Mouse (Mus musculus) heart, embryonic 10.5 days (tissue): ENCODE results near the gene Alk. TPM values are rescaled to one million over a fixed set of nuclear protein-coding genes. Genes with fewer than 3 reads are reported as not detected.

Experiments used
- DNase-seq: peaks from one replicate; pipeline ENCODE4 v3.0.0-alpha.2; 2017; ENCODE audit warnings: low spot score
- H3K27ac ChIP-seq: fragments of 300-500 bp; sonication (generic); 2 replicates; pipeline ENCODE4 v1.5.1; 2016; ENCODE audit warnings: mild to moderate bottlenecking
- H3K27me3 ChIP-seq: fragments of 300-500 bp; sonication (generic); 2 replicates; pipeline ENCODE4 v1.6.1; 2016; ENCODE audit warnings: mild to moderate bottlenecking; ENCODE audit not compliant: poor library complexity, insufficient read depth, severe bottlenecking
- H3K36me3 ChIP-seq: fragments of 300-500 bp; sonication (generic); 2 replicates; pipeline ENCODE4 v1.6.1; 2016; ENCODE audit warnings: mild to moderate bottlenecking, moderate library complexity
- H3K4me1 ChIP-seq: fragments of 300-500 bp; sonication (generic); 2 replicates; pipeline ENCODE4 v1.6.1; 2016; ENCODE audit warnings: mild to moderate bottlenecking
- H3K4me3 ChIP-seq: fragments of 300-500 bp; sonication (generic); 2 replicates; pipeline ENCODE4 v1.5.1; 2016; ENCODE audit warnings: mild to moderate bottlenecking, moderate library complexity
- H3K9me3 ChIP-seq: fragments of 300-500 bp; sonication (generic); 2 replicates; pipeline ENCODE4 v1.6.1; 2016; ENCODE audit warnings: mild to moderate bottlenecking, moderate library complexity
- WGBS: fragments of 180-500 bp; shearing (Covaris S2); methylation state at CpG from one replicate; pipeline ENCODE4 v1.1.7; 2016; 5-methylcytosine and 5-hydroxymethylcytosine counted together
- polyA plus RNA-seq: library from polyadenylated mRNA; unstranded; fragments of >200 nt; fragmentation: Nextera tagmentation; extraction: Ambion mirVana; gene quantifications from 2 replicates; pipeline ENCODE4 v1.2.1, GENCODE M21; 2016

Gene Alk
- polyA plus RNA-seq, 1 experiment from 2014 or later, result 0.78 TPM

DNA sequence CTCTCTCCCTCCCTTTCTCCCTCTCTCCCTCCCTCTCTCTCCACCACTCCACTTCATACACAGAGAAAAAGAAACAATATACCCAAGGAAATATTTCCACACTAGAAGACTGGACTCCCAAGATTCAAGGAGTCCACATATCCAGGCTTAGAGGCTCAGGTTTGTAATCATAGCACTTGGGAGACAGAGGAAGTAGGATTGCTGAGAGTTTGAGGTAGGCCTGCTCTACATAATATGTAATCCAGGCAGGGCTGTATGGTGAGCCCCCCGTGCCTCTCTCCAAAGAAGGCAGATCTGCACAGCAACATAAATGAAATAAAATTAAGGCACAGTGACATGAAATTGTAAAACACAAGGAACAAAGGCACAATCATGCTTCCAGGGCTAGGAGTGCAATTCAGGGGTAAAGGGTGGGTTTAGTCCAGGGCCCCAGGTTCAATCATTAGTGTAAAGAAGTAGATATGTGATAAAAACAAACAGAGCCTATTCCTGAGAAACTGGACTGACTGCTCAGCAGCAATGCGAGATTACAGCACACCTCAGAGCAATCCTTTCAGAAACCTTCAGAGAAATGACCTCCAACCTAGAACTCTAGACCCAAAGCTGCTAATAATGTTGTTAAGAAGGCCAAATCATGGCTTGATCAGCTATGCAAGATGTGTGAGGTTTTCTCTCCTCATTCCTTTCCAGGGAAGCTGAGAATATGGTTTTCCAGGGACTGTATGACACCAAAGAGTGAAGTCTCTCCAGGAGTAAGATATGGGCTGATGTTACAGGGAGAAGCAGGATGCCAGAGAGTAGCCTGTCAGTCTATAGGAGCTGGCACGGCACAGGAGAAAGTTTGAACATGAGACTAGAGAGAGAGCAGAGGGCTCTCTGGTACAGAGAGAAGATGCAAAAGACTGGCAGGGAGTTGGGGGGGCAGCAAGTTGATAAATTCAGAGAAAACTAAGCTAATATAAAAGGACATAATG is 158.9 kb downstream of the Alk start:
- Histone ChIP-seq H3K4me3 (no peak overlapping the region), H3K36me3 (no peaks in the 10 kb centered on the region), H3K27me3 (no peaks in the 10 kb centered on the region), H3K4me1 (no peaks in the 10 kb centered on the region), H3K9me3 (no peaks in the 10 kb centered on the region), H3K27ac (no peak overlapping the region)
- 80% methylated on average over 3 of the region's 3 CpGs for WGBS
- no peak for DNase-seq

DNA sequence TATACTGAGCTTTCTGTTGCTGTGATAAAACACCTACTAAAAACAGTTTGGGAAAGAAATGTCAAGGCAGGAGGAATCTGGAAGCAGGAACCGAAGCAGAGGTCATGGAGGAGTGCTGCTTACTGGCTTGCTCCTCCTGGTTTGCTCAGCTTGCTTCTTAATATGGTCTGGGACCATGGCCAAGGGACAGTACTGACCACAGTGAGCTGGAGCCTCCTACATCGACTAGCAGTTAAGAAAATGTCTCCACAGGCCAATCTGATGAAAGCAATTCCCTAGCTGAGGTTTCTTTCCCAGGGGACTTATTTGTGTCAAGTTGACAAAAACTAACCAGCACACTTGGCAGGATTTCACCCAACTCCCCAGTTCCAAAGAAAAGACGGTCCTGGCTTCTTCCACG is 187.0 kb downstream of the Alk start:
- no peak for DNase-seq

DNA sequence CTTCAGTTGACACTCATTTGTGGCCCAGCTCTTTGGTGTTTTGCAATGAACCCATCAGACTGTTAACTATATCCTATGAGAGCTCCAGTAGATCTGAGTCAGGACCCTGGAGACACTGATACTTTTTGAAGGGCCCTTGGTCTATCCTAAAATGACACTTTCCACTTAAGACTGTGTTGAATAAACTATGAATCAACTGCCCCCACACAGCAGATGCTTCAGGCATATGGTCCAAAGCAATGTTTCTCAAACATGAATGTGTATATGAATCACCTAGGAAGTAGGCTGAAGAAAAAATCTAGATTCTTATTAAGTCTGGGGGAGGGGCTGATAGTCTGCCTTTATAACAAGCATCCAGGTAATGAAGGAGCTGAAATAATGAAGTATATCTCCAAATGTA is 189.8 kb downstream of the Alk start:
- H3K9me3 ChIP-seq, result no peaks in the 10 kb centered on the region
- H3K27ac ChIP-seq, result no peak overlapping the region
- H3K4me1 ChIP-seq, result no peaks in the 10 kb centered on the region
- no peaks in the 10 kb centered on the region for H3K27me3 ChIP-seq
- H3K4me3 ChIP-seq, result no peak overlapping the region
- no peaks in the 10 kb centered on the region for H3K36me3 ChIP-seq
- no peak for DNase-seq

More for the DNA sequence above, 187.0 kb downstream of the Alk start:
- WGBS, result 83% methylated on average over 4 of the region's 4 CpGs
- Histone ChIP-seq H3K27me3 (no peaks in the 10 kb centered on the region), H3K9me3 (no peaks in the 10 kb centered on the region), H3K4me3 (no peak overlapping the region), H3K4me1 (no peaks in the 10 kb centered on the region), H3K36me3 (no peaks in the 10 kb centered on the region), H3K27ac (no peak overlapping the region)

DNA sequence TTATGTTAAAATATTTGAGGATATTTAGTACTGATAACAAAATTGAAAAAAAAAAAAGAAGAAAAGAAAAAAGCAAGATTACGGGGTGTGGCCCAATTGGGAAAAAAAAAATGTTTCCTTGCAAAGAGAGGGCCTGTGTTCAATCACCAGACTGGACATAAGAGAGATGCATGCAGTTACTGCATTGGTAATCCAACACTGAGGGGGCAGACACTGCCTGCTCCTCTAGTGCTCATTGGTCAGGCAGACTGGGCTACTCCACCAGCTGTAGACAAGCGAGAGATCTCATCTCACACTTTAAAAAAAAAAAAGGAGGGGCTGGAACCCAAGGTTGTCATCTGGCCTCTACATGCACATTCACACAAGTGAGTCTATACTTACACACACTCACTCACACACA is 199.6 kb downstream of the Alk start:
- Histone ChIP-seq H3K36me3 (no peaks in the 10 kb centered on the region), H3K27ac (no peak overlapping the region), H3K4me1 (no peaks in the 10 kb centered on the region), H3K4me3 (no peak overlapping the region), H3K27me3 (no peaks in the 10 kb centered on the region), H3K9me3 (no peaks in the 10 kb centered on the region)
- 74% methylated on average over 2 of the region's 2 CpGs for WGBS
- DNase-seq, result no peak

DNA sequence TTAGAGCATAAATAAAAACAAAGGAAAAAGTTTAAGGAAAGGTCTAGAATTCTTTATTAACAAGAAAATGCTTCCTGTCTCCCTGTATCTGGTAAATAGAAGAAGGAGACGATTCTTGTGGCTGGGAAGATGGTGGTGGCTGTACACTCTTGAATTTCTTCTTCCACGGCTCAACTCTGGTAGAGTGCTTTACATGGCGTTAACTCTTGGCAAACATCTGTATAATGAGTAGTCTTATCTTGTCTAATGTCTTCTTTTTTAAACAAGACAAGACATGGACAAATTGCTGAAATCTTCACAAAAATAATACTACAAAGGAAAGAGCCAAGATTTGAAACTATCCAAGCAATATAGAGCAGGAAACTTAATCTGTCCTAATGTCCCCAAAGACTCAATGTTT is 202.6 kb downstream of the Alk start:
- H3K27ac ChIP-seq, result no peak overlapping the region
- H3K4me3 ChIP-seq, result no peak overlapping the region
- H3K9me3 ChIP-seq, result no peaks in the 10 kb centered on the region
- no peaks in the 10 kb centered on the region for H3K4me1 ChIP-seq
- DNase-seq, result no peak
- 81% methylated on average over 3 of the region's 3 CpGs for WGBS
- no peaks in the 10 kb centered on the region for H3K27me3 ChIP-seq
- no peaks in the 10 kb centered on the region for H3K36me3 ChIP-seq

DNA sequence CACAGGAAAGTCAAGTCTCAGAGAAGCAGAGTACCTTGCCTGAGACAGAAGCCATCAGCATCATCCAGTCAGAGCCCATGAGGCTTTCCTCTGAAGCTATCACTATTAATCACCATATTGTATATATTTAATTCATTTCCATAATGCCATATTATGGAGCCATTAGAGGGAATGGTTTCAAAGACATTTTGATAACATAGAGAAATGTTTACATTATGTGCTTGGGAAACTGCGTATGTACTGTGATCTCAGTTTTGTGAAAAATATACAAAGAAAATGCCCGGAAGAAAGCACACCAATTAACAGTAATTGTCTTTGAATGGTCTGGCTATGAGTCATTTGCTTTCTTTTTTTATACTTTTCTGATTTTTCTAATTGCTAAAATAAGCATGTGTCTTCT is 203.1 kb downstream of the Alk start:
- H3K4me3 ChIP-seq, result no peak overlapping the region
- no peaks in the 10 kb centered on the region for H3K27me3 ChIP-seq
- H3K36me3 ChIP-seq, result no peaks in the 10 kb centered on the region
- H3K27ac ChIP-seq, result no peak overlapping the region
- no peaks in the 10 kb centered on the region for H3K9me3 ChIP-seq
- no peak for DNase-seq
- WGBS, result 86% methylated on average over 2 of the region's 2 CpGs
- H3K4me1 ChIP-seq, result no peaks in the 10 kb centered on the region

DNA sequence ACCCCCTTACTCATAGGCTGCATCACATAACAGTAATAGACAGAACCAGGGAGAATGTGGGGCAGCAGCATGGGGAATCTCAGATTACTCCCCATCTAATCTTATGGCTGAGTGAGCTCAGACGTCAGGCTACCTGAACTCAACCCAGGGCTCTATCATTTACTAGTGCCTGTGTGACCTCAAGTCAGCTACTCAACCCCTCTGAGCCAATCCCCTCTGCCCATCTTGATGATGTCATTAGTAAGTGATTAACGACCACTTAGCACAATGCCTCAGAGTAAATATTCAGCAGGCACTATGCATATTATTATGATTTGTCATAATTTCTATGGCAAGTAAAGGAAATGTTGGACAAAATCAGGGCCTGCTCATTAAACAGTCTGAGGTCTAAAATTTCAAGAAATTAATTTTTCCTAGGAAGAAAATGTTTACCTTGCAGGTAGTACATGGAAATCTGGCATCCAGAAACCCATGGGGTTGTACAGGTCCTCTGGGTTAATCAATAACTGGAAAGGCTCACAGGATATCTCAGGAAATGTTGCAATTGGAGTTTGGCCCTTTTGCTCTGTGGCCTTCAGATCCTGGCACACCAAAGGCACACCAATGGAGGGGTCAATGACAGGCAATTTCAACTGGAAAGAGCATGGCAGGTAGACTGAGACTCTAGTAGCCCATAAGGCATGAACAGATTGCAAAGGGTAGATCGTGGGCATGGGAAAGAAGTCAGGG is 204.9 kb downstream of the Alk start:
- Histone ChIP-seq H3K36me3 (no peaks in the 10 kb centered on the region), H3K9me3 (no peaks in the 10 kb centered on the region), H3K4me3 (no peak overlapping the region), H3K27ac (no peak overlapping the region), H3K27me3 (no peaks in the 10 kb centered on the region), H3K4me1 (no peaks in the 10 kb centered on the region)
- DNase-seq, result no peak
- WGBS, result 60% methylated on average over 3 of the region's 3 CpGs

DNA sequence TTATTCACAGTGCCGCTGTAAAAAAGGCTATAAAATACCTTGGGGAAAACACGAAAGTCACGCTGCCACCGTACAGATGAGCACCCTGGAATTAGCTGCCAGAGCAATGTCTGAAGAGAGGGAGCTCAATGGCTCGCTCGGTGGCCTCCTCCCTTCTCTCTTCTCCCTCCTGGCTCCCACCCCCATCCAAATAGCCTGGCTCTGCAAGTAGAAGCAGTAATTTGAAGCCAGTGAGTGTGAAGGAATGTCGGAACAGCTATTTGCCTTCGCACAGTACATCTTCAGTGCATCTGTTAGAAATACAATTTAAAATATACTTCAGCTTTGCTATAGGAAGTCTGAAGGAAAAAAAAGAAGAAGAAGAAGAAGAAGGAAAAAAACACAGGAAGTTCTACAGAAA is 208.5 kb downstream of the Alk start:
- WGBS, result 62% methylated on average over 8 of the region's 8 CpGs
- H3K27ac ChIP-seq, result no peak overlapping the region
- no peaks in the 10 kb centered on the region for H3K27me3 ChIP-seq
- no peaks in the 10 kb centered on the region for H3K4me1 ChIP-seq
- no peak for DNase-seq
- H3K4me3 ChIP-seq, result no peak overlapping the region
- no peaks in the 10 kb centered on the region for H3K36me3 ChIP-seq
- H3K9me3 ChIP-seq, result no peaks in the 10 kb centered on the region

DNA sequence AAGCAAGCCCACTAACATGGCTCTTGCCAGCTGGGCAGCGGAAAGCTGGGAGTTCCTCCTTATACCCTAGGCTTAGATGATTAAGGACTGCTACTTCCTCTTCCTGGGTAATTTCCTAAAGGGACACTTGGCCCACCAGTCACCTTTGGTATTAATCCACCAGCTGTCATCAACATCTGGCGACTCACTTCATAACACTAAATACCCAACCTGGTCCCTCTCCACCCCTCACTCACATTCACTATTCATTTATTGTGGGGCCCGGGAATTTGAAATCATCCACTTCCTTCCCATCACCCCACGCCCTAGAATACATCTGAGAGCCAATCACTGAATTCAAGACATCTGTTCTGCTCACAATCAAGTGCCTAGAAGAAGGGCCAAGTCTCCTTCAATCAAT is 235.4 kb downstream of the Alk start:
- DNase-seq, result no peak
- H3K36me3 ChIP-seq, result no peaks in the 10 kb centered on the region
- no peak overlapping the region for H3K4me3 ChIP-seq
- no peaks in the 10 kb centered on the region for H3K4me1 ChIP-seq
- 85% methylated on average over 4 of the region's 4 CpGs for WGBS
- H3K9me3 ChIP-seq, result no peaks in the 10 kb centered on the region
- no peak overlapping the region for H3K27ac ChIP-seq
- H3K27me3 ChIP-seq, result no peaks in the 10 kb centered on the region

DNA sequence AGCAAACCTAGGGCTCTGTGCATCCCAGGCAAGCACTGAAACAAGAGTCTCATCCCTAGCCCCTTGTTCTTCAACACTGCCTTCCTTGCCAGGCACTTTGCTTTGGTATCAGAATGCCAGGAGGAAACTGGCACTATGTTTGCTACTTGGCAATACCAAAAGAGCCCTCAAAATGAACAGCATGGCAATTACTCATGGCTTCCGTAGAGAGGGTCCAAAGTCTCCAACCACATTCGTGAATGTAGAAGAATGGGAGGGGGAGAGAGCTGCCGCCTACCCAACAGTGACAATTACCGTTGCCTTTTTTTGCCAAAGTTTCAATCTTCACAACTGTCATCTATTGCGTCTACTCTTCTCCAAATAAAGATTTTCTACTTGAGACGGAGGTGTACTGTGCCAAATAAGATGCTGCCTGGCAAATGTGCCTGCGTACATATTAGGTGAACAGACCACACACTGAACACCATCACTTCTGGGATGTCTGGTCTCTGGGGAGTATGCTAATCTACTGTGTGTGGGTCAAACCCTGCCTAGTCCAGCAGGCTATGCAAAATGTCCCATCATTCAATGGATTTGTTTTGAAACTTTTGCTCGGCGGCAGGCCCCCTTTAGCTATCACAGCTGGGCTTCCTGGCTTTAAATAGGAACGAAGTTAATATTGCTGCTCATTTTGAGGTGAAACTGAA is 241.5 kb downstream of the Alk start:
- H3K4me1 ChIP-seq, result no peaks in the 10 kb centered on the region
- H3K27me3 ChIP-seq, result no peaks in the 10 kb centered on the region
- WGBS, result 88% methylated on average over 10 of the region's 10 CpGs
- no peak for DNase-seq
- H3K27ac ChIP-seq, result no peak overlapping the region
- H3K36me3 ChIP-seq, result no peaks in the 10 kb centered on the region
- H3K9me3 ChIP-seq, result no peaks in the 10 kb centered on the region; the same call in 1 of the 2 replicates
- H3K4me3 ChIP-seq, result no peak overlapping the region

DNA sequence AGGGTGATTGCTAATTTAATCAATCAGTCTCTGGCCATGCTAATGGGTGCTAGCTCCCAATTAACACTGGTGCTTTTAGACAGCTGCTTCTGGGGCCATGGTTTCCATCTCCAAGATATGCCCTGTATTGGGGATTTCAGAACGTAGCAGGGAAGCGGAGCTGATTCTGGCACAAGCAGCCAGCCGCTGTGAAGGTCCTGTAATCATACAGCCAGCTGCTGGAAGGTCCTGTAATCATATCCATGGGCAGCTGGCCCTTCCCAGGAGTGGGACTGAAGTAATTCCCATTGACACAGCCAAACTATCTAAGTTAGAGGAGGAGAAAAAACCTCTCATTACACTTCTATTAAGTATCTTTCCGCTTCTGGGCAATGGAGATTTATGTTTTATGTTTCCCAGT is 242.5 kb downstream of the Alk start:
- Histone ChIP-seq H3K27me3 (no peaks in the 10 kb centered on the region), H3K4me1 (no peaks in the 10 kb centered on the region), H3K36me3 (no peaks in the 10 kb centered on the region), H3K4me3 (no peak overlapping the region), H3K9me3 (no peaks in the 10 kb centered on the region; the same call in 1 of the 2 replicates), H3K27ac (no peak overlapping the region)
- DNase-seq, result no peak
- WGBS, result 88% methylated on average over 4 of the region's 4 CpGs

DNA sequence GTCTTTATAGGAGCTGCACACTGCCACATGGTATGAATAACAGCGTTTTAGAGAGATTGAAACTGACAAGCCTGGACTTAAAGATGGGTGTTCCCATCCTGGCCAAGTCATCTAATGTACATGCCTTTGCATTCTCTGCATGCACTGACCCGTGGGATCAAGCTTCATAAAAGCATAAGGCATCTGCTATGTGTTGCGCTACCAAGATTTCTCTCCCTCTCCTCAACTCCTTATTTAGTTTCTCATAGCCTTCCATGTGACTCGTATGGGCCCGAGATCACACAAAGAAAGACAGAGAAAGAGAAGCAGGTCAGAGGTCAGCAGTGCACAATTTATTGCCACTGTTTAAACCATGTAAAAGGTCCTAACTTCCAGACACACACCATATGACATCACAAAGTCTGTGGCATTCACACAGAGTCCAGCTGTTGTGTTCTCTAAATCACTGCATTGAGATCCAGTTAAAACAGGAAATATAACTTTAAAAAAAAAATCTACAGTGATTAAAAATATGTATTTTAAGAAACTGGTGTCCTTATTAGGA is 247.6 kb downstream of the Alk start:
- Histone ChIP-seq H3K36me3 (no peaks in the 10 kb centered on the region), H3K4me1 (no peaks in the 10 kb centered on the region), H3K27ac (no peak overlapping the region), H3K9me3 (no peaks in the 10 kb centered on the region; the same call in 1 of the 2 replicates), H3K27me3 (no peaks in the 10 kb centered on the region), H3K4me3 (no peak overlapping the region)
- WGBS, result 79% methylated on average over 5 of the region's 5 CpGs
- DNase-seq, result no peak

DNA sequence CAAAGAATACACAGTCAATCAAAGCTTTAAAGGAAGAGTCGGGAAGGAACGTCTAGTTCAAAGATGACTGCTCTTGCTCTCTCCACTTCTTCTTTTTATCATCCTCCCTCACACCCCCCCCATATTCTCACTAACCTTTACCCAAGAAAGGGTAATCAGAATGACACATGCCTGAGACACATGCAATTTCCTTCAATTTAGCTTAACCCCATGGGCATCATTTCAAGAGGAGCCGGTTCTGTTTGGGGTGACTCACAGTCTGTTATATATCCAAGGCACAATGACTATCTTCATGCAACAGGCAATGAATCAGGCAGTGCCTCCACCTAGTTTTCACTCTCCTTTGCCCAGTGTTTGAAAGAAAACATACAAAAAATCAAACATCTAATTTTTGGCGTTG is 265.0 kb downstream of the Alk start:
- Histone ChIP-seq H3K27ac (no peak overlapping the region), H3K36me3 (no peaks in the 10 kb centered on the region), H3K4me3 (no peak overlapping the region), H3K4me1 (no peaks in the 10 kb centered on the region), H3K9me3 (no peaks in the 10 kb centered on the region), H3K27me3 (no peaks in the 10 kb centered on the region)
- WGBS, result 85% methylated on average over 4 of the region's 4 CpGs
- no peak for DNase-seq
